Mouse (Mus musculus) layer of hippocampus, adult 18-20 months (tissue): ENCODE data around the gene Ppm1b. TPM values are rescaled to one million over a fixed set of nuclear protein-coding genes. Genes with fewer than 3 reads are reported as not detected.

ENCODE experiments used
- DNase-seq, 2 experiments: peaks; one replicate each; pipeline ENCODE4 v3.0.0; 2022; ENCODE audit warnings: low spot score in 2 of 2
- total RNA-seq, 2 experiments: library from RNA; stranded (reverse); gene quantifications; 2 replicates each; pipeline ENCODE4 v1.2.3; 2021

The Ppm1b gene
- total RNA-seq, 2 experiments from 2014 or later: 126 to 127 TPM

DNA sequence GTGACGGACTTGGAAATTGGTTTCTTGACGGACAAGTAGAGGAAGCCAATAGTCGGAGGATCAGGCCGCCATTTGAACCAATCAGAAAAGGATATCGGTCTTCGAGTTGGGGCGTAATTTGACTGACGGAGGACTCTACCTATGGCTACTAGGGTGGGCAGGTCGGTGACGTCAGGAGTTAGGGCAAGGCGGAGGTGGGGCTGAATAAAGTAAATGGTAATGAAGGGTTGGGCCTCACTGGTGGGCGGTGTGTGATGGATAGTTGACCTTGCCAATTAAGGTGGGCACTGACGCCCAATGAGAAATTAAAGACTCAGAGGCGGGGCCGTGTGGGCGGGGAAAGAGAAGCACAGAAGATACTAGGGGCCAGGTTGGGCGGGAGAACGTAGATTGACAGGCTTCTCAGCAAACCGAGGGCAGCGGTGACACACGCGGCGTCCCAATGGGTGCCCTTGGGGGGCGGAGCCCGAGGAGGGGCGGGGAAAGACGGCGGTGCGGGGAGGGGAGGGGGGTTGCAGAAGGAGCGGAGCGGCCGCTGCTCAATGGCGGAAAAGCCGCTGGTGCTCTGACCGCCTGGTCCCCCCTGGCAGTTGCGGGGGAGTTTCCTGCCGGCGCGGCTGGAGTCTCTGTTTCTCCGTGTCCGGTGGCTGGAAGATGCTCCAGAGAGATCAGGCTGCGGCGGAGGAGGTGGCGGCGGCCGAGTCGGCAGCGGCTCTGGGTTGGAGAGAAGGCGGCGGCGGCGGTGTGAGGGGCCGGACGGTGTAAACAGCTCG lies 1.1 kb downstream of the Ppm1b start:
- DNase-seq: peak; percentile 100

GRCm38 (mm10) chr17:84958411-84958911 lies 1.9 kb downstream of the Ppm1b start:
- DNase-seq: peak in 1 of 2 experiments; percentile 18

DNA sequence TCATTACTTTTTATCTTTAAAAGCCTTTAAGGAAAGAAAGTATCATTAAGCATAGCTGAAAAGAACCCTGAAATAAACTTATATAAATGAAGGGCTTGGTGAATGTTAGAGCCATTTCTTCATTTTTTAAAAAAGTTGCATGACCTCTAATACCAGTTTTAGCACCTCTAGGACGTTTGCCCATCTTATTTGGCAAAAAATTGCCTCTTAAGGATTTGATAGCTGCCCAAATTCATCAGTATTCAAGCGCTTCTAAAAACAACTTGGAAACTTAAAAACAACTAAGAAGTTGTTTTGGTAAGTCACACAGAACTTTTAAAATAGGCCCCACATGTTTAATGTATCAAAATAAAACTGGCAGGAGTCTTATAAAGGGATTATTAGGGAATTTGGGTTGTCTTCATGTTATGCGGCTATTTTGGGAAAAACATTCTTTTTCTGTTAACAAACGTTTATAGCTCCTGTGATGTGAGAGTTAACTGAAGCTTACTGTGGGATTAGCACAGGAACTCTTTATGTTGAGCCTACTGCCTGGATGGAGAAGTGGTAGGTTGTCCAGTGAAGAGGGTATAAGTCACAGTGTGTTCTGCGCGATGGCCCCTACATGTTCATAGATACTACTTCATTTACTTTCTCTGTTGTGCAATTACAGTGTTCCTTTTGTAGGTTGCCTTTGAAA lies 2.6 kb downstream of the Ppm1b start:
- no peak for DNase-seq

DNA sequence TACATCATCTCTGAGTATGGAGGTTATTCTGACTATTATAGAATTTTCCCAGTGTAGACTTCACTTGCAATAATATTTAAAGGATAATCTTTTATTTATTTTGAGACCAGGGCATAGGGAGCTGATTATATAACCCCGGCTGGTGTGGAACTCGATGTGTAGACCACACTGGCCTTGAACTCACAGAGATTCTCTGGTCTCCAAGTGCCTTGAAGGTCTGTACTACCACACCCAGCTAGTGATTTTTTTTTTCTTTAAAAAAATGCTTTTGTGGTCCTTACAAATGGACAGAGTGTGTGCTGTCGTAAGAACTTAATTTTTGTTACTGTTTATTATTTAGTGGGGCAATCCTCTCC lies 3.1 kb downstream of the Ppm1b start:
- no peak for DNase-seq

- no peak for DNase-seq
Measured at GRCm38 (mm10) chr17:84960136-84960535, 3.6 kb downstream of the Ppm1b start.

GRCm38 (mm10) chr17:84962046-84962445 lies 5.5 kb downstream of the Ppm1b start:
- no peak for DNase-seq

GRCm38 (mm10) chr17:84963651-84964050 lies 7.1 kb downstream of the Ppm1b start:
- DNase-seq: no peak

- no peak for DNase-seq
Measured at GRCm38 (mm10) chr17:84966231-84966630, 9.7 kb downstream of the Ppm1b start.

GRCm38 (mm10) chr17:84967045-84967444 lies 10.5 kb downstream of the Ppm1b start:
- no peak for DNase-seq

DNA sequence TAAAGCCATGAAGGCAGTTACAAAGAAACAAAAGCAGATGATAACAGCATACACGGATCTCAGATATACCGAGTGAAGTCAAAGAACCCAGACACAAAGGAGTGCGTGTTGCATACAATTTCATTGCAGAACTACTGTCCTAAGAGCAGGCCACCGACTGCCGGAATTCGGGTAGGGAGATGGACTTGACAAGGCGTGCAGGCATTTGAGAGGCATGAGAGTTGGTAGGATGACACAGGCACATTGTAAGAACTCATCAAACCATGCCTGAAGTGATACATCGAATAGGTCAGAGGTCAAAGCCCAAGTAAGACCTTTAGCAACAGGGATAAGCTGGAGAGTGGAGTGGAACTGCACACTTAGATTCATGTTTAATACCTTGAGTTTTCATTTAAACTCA lies 13.4 kb downstream of the Ppm1b start:
- DNase-seq: no peak

GRCm38 (mm10) chr17:84981721-84982120 lies 25.2 kb downstream of the Ppm1b start:
- DNase-seq: no peak

DNA sequence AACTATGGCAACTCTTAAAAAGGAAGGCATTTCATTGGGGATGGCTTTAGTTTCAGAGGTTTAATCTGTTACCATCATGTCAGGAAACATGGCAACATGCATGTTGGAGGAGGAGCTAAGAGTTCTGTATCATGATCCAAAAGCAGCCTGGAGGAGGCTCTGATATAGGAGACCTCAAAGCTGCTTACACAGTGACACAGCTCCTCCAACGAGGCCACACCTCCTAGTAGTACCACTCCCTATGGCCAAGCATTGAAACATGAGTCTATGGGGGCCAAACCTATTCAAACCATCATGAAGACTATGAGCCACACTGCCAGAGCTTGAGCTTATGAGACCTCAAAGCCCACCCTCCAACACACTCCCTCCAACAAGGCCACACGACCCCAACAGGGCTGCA lies 26.2 kb downstream of the Ppm1b start:
- DNase-seq: no peak

- no peak for DNase-seq
Measured at GRCm38 (mm10) chr17:84986368-84986767, 29.8 kb downstream of the Ppm1b start.

- no peak for DNase-seq
Measured at GRCm38 (mm10) chr17:84987834-84988410, 31.4 kb downstream of the Ppm1b start.

DNA sequence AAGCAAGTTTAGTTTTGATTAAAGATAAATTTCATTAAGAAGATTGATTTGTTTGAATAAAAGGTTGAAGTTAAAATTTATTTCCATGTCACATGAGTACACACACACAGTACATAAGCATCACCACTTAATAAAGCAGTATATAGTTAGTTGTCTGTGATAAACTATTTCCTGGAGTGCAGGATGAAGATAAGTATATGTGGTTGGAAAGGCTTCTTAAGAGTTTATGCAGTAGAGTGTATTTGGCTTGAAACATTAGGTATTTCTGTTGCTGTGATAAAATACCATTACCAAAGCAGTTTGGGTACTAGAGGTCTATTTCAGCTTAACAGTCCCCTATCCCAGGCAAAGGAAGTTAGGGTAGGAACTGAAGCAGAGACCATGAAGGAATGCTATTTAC lies 32.0 kb downstream of the Ppm1b start:
- DNase-seq: no peak

DNA sequence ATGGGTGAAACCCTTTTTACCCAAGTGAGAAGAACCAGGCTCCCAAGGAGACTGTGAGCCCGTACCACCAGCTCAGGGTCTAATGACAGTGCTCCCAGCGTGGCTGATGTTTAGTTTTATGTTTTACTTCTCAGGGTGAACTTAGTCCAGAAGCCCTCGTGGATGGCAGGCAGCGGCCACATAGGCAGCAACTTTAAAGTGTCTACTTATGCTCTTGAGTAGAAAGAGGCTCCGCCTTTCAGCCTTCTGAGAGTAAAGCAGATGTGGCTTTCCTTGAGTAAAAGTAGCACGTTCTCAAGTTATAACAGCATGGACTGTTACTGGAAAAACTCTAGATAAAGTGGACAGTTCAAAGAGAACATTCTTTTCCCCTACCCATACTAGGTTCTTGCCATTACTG lies 39.3 kb downstream of the Ppm1b start:
- no peak for DNase-seq

DNA sequence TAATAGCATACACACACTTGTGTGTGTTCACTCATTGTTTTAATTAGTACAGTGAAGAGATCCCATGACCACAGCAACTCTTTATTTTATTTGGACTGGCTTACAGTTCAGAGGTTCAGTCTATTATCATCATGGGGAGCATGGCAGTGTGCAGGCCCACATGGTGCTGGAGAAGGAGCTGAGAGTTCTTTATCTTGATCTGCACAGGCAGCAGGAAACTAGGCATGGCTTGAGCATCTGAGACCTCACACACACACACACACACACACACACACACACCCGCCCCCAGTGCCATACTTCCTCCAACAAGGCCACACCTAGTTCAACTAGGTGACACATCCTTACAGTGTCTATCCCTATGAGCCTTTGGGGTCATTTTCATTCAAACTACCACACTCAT lies 41.1 kb downstream of the Ppm1b start:
- no peak for DNase-seq

- no peak for DNase-seq
Measured at GRCm38 (mm10) chr17:84999636-85000035, 43.1 kb downstream of the Ppm1b start.

- DNase-seq: no peak
Measured at GRCm38 (mm10) chr17:85013485-85013884, 56.9 kb downstream of the Ppm1b start.

- DNase-seq: no peak
Measured at GRCm38 (mm10) chr17:85014632-85015031, 58.1 kb downstream of the Ppm1b start.

- no peak for DNase-seq
Measured at GRCm38 (mm10) chr17:85018344-85018743, 61.8 kb downstream of the Ppm1b start.

DNA sequence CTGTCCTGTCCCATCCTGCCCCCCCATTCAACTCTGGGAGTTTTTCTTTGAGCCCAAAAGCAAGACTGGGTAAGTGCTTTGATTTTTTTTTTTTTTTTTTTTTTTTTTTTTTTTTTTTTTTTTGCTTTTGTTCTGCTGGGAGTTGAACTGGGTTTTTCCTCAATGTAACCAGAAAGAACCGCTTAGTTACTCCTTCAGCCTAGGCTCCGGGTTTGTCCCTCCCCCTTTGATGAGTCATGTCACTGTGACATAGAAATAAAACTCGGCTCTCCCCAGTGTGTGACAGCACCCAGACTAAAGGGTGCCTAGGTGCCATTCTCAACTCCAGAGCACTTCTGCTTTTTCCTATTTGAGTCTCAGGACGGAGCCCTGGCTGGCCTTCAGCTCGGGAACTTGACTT lies 62.3 kb downstream of the Ppm1b start:
- no peak for DNase-seq
